In the genomic region with DNA sequence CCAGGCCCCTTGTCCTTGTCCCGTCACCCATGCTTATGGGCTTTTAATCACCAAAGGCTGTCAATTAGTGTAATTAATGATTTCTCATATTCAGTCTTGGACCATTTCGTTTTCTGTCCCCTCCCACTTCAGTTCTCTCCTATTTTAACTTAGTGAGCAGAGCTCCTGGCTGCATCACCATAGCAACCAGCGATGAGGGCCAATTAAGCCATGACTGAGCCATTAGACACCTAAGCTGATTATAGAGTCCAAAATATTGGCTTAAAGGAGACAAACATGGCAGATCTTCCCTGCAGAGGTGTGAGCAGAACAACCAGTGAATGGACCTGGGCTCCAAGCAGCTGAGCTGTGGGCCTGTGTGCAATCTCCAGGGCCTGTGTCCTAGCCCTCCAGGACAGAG, we compare ENCODE assay signal across 12 mouse cellular contexts. TPM values are rescaled to one million over a fixed set of nuclear protein-coding genes. Genes with fewer than 3 reads are reported as not detected.
A peak's percentile ranks its signal among the peaks of the same experiment; 100 is the strongest.
DNase-seq lines count a peak whose midpoint lies in the region; ATAC-seq and TF ChIP-seq lines count a peak whose summit lies in the region.
"Not testable (repeated sequence)": the region's sequence is repeated elsewhere in the genome, so short reads cannot be mapped to it uniquely, and the experiment has no call there.
"Had no signal": no experiment of that assay in that cellular context is flagged by ENCODE, and none has a peak within 500 bp of the region (broad histone marks: within the 10 kb centered on the region; RNA-seq: fewer than 3 reads in every experiment).

No protein-coding gene starts in this region.

- not testable (repeated sequence) for H3K27me3 ChIP-seq in forebrain, embryonic 11.5 days (ENCODE audit: control insufficient read depth, insufficient read depth, low read length); forebrain, embryonic 16.5 days (replicated peaks; ENCODE audit: control insufficient read depth, insufficient read depth, low read length); hindbrain, embryonic 15.5 days; hindbrain, postnatal 0 days (ENCODE audit: insufficient read depth, low read length); midbrain, embryonic 15.5 days (replicated peaks); midbrain, postnatal 0 days (ENCODE audit: insufficient read depth, low read length)
- H3K27me3 ChIP-seq in forebrain, embryonic 13.5 days, result peaks cover 16% of the 10 kb centered on the region; the same call in 1 of the 2 replicates

- not testable (repeated sequence) for H3K4me2 ChIP-seq in forebrain, embryonic 11.5 days (ENCODE audit: low read depth, low read length, severe bottlenecking); forebrain, embryonic 13.5 days; forebrain, embryonic 16.5 days (ENCODE audit: low read length); hindbrain, embryonic 15.5 days; hindbrain, postnatal 0 days (ENCODE audit: low read depth, low read length); midbrain, embryonic 15.5 days; midbrain, postnatal 0 days (ENCODE audit: low read depth, low read length, poor library complexity, severe bottlenecking)

- WGBS in forebrain, embryonic 11.5 days, result 33% methylated on average over 1 of the region's 3 CpGs
- 65% methylated on average over 1 of the region's 3 CpGs for WGBS in forebrain, embryonic 13.5 days
- WGBS in forebrain, embryonic 16.5 days, result 27% methylated on average over 1 of the region's 3 CpGs
- WGBS in hindbrain, embryonic 15.5 days, result 75% methylated on average over 1 of the region's 3 CpGs
- WGBS in hindbrain, postnatal 0 days, result 67% methylated on average over 1 of the region's 3 CpGs
- 88% methylated on average over 1 of the region's 3 CpGs for WGBS in midbrain, embryonic 15.5 days
- WGBS in midbrain, postnatal 0 days, result 100% methylated on average over 1 of the region's 3 CpGs

- H3K4me3 ChIP-seq in forebrain, embryonic 11.5 days (ENCODE audit: low read depth, low read length); forebrain, embryonic 13.5 days; forebrain, embryonic 16.5 days (replicated peaks; ENCODE audit: low read length); hindbrain, embryonic 15.5 days; hindbrain, postnatal 0 days (ENCODE audit: low read length); midbrain, embryonic 15.5 days; midbrain, postnatal 0 days (ENCODE audit: low read depth, low read length): not testable (repeated sequence)

- DNase-seq in forebrain, embryonic 11.5 days (ENCODE audit: low spot score); hindbrain, postnatal 0 days (ENCODE audit: low spot score); midbrain, postnatal 0 days (ENCODE audit: low spot score): not testable (repeated sequence)

- not testable (repeated sequence) for H3K27ac ChIP-seq in forebrain, embryonic 11.5 days (ENCODE audit: low read depth, low read length); forebrain, embryonic 13.5 days; forebrain, embryonic 16.5 days (ENCODE audit: low read length); hindbrain, embryonic 15.5 days (replicated peaks); hindbrain, postnatal 0 days; midbrain, embryonic 15.5 days; midbrain, postnatal 0 days (ENCODE audit: low read depth, low read length)

- TF ChIP-seq CTCF in hindbrain, postnatal 0 days (IDR thresholded peaks at IDR 0.05; ENCODE audit: low read depth); midbrain, postnatal 0 days (IDR thresholded peaks at IDR 0.05): not testable (repeated sequence)

- not testable (repeated sequence) for H3K4me1 ChIP-seq in forebrain, embryonic 11.5 days (replicated peaks; ENCODE audit: control insufficient read depth, insufficient read depth, low read length); forebrain, embryonic 13.5 days; forebrain, embryonic 16.5 days (replicated peaks; ENCODE audit: control insufficient read depth, insufficient read depth, low read length); hindbrain, embryonic 15.5 days (replicated peaks); hindbrain, postnatal 0 days (ENCODE audit: insufficient read depth, low read length); midbrain, embryonic 15.5 days; midbrain, postnatal 0 days (ENCODE audit: insufficient read depth, low read length)

- ATAC-seq in forebrain, embryonic 11.5 days (replicated peaks; ENCODE audit: low FRiP score), result peak; percentile 55
- ATAC-seq in forebrain, embryonic 13.5 days, result peak; percentile 41; the same call in 1 of the 2 replicates
- 0 out of 2 replicates have a peak, but pooled peaks have one; percentile 31 for ATAC-seq in forebrain, embryonic 16.5 days
- ATAC-seq in hindbrain, embryonic 15.5 days (ENCODE audit: low FRiP score, low read depth), result 0 out of 2 replicates have a peak, but pooled peaks have one; percentile 45
- peak; percentile 62; the same call in 1 of the 2 replicates for ATAC-seq in hindbrain, postnatal 0 days
- peak; percentile 73; the same call in 1 of the 2 replicates for ATAC-seq in midbrain, embryonic 15.5 days (replicated peaks)
- peak; percentile 72 for ATAC-seq in midbrain, postnatal 0 days (ENCODE audit: low FRiP score)

- H3K36me3 ChIP-seq in forebrain, embryonic 11.5 days (ENCODE audit: control insufficient read depth, insufficient read depth, low read length); forebrain, embryonic 13.5 days (ENCODE audit: poor library complexity, severe bottlenecking); forebrain, embryonic 16.5 days (ENCODE audit: control insufficient read depth, insufficient read depth); hindbrain, embryonic 15.5 days; hindbrain, postnatal 0 days (ENCODE audit: insufficient read depth, low read length); midbrain, embryonic 15.5 days (replicated peaks); midbrain, postnatal 0 days (ENCODE audit: insufficient read depth, low read length): not testable (repeated sequence)

- H3K9me3 ChIP-seq in forebrain, embryonic 11.5 days (ENCODE audit: control insufficient read depth, low read length); forebrain, embryonic 13.5 days (replicated peaks); forebrain, embryonic 16.5 days (ENCODE audit: control insufficient read depth, low read length); hindbrain, embryonic 15.5 days; hindbrain, postnatal 0 days (ENCODE audit: low read length); midbrain, embryonic 15.5 days; midbrain, postnatal 0 days (ENCODE audit: low read length): not testable (repeated sequence)

- not testable (repeated sequence) for H3K9ac ChIP-seq in forebrain, embryonic 11.5 days (ENCODE audit: low read length); forebrain, embryonic 13.5 days; forebrain, embryonic 16.5 days (replicated peaks; ENCODE audit: low read depth, low read length); hindbrain, embryonic 15.5 days; hindbrain, postnatal 0 days (replicated peaks; ENCODE audit: low read length); midbrain, embryonic 15.5 days; midbrain, postnatal 0 days (replicated peaks; ENCODE audit: low read length, poor library complexity, severe bottlenecking)

RNA-seq across cellular contexts. Expression of a gene that starts 40.1 kb away (rescaled TPM):
- 5.3 and 6.7 TPM in 2 replicates for polyA plus RNA-seq in forebrain, embryonic 11.5 days (2014; fragmentation: Nextera tagmentation; extraction: Ambion mirVana)
- polyA plus RNA-seq in forebrain, embryonic 13.5 days (2015; fragmentation: Nextera tagmentation; extraction: Ambion mirVana), result 10.8 and 11.2 TPM in 2 replicates
- polyA plus RNA-seq in forebrain, embryonic 16.5 days (2015; fragmentation: Nextera tagmentation; extraction: Ambion mirVana), result 23.2 and 26.9 TPM in 2 replicates
- polyA plus RNA-seq in hindbrain, embryonic 15.5 days (2015; fragmentation: Nextera tagmentation; extraction: Ambion mirVana), result 31.5 and 32.9 TPM in 2 replicates
- 21.6 and 30.3 TPM in 2 replicates for total RNA-seq in hindbrain, postnatal 0 days (2014; rRNA removed)
- polyA plus RNA-seq in hindbrain, postnatal 0 days (2015; fragmentation: Nextera tagmentation; extraction: Ambion mirVana), result 24.6 and 26.4 TPM in 2 replicates
- 31.8 and 37.4 TPM in 2 replicates for polyA plus RNA-seq in midbrain, embryonic 15.5 days (2015; fragmentation: Nextera tagmentation; extraction: Ambion mirVana)
- total RNA-seq in midbrain, postnatal 0 days (2014; rRNA removed), result 40.8 and 43.7 TPM in 2 replicates
- polyA plus RNA-seq in midbrain, postnatal 0 days (2015; fragmentation: Nextera tagmentation; extraction: Ambion mirVana), result 32.6 and 35.1 TPM in 2 replicates
- total RNA-seq: adrenal gland, adult 18-20 months; CH12.LX; G1E had no signal
- polyA plus RNA-seq: activated CD4-positive, CD25-positive, alpha-beta regulatory T cell, adult 4 months; G1E; Patski had no signal
